Mouse (Mus musculus): ENCODE data around the gene Myh14. TPM values are rescaled to one million over a fixed set of nuclear protein-coding genes. Genes with fewer than 3 reads are reported as not detected.
A peak's percentile ranks its signal among the peaks of the same experiment; 100 is the strongest.

The Myh14 gene
- polyA plus RNA-seq, 1 experiment from 2014 or later = 1.8 TPM

GRCm38 (mm10) chr7:44604619-44605018 is 66.0 kb downstream of the Myh14 start:
- Histone ChIP-seq H3K9ac (ENCODE audit: low read depth, low read length) (no peak overlapping the region), H3K4me2 (replicated peaks; ENCODE audit: low read depth, low read length) (peak overlapping the region; percentile 45), H3K9me3 (ENCODE audit: control insufficient read depth, low read length) (no peaks in the 10 kb centered on the region), H3K4me3 (ENCODE audit: low read length) (peak overlapping the region; percentile 27), H3K4me1 (ENCODE audit: control insufficient read depth, insufficient read depth, low read length) (no peaks in the 10 kb centered on the region), H3K27ac (ENCODE audit: low read depth, low read length) (no peak overlapping the region), H3K27me3 (ENCODE audit: control insufficient read depth, insufficient read depth, low read length) (peaks cover 68% of the 10 kb centered on the region), H3K36me3 (ENCODE audit: control insufficient read depth, insufficient read depth, low read length) (no peaks in the 10 kb centered on the region)
- WGBS = 2% methylated on average over 8 of the region's 8 CpGs
- ATAC-seq (ENCODE audit: low FRiP score, low TSS enrichment) = peak; percentile 20; the same call in 1 of the 2 replicates

DNA sequence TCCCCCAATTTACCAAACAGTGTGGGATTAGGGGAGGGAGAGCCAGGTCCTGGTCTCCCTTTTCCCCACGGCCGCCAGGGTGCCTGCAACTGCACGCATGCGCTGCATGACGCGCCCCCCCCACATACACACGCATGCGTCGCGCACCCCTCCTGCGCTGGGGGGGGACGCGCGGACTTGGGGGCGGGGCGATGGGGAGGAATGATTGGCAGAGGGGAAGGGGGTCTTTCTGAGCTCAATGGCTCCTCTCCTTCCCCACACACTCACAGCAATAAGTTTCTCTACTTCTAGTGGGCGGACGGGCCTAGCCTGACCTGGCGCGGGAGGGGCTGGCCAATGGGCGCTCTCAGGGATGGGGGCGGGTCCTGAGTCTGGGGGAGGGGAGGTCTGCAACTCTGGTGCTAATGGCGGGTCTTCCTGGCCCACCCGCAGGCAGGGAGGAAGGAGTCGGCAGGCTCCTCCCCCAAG is 66.5 kb downstream of the Myh14 start:
- H3K9ac ChIP-seq (ENCODE audit: low read depth, low read length) = 0 out of 2 replicates have a peak overlapping the region, but pooled peaks have one; percentile 2
- peaks cover 68% of the 10 kb centered on the region for H3K27me3 ChIP-seq (ENCODE audit: control insufficient read depth, insufficient read depth, low read length)
- H3K4me3 ChIP-seq (ENCODE audit: low read length) = peak overlapping the region; percentile 27
- no peaks in the 10 kb centered on the region for H3K9me3 ChIP-seq (ENCODE audit: control insufficient read depth, low read length)
- no peaks in the 10 kb centered on the region for H3K36me3 ChIP-seq (ENCODE audit: control insufficient read depth, insufficient read depth, low read length)
- ATAC-seq (ENCODE audit: low FRiP score, low TSS enrichment) = peak; percentile 72
- H3K27ac ChIP-seq (ENCODE audit: low read depth, low read length) = no peak overlapping the region
- WGBS = under 1% methylated on average over 19 of the region's 25 CpGs
- H3K4me1 ChIP-seq (ENCODE audit: control insufficient read depth, insufficient read depth, low read length) = no peaks in the 10 kb centered on the region
- peak overlapping the region; percentile 45 for H3K4me2 ChIP-seq (replicated peaks; ENCODE audit: low read depth, low read length)

GRCm38 (mm10) chr7:44603186-44603855 is 67.3 kb downstream of the Myh14 start:
- Histone ChIP-seq H3K27me3 (ENCODE audit: control insufficient read depth, insufficient read depth, low read length) (peaks cover 68% of the 10 kb centered on the region), H3K9me3 (ENCODE audit: control insufficient read depth, low read length) (no peaks in the 10 kb centered on the region), H3K27ac (ENCODE audit: low read depth, low read length) (no peak overlapping the region), H3K4me1 (ENCODE audit: control insufficient read depth, insufficient read depth, low read length) (no peaks in the 10 kb centered on the region), H3K4me3 (ENCODE audit: low read length) (peak overlapping the region; percentile 27; the same call in 1 of the 2 replicates), H3K9ac (ENCODE audit: low read depth, low read length) (no peak overlapping the region), H3K36me3 (ENCODE audit: control insufficient read depth, insufficient read depth, low read length) (no peaks in the 10 kb centered on the region), H3K4me2 (replicated peaks; ENCODE audit: low read depth, low read length) (peak overlapping the region; percentile 45)
- no peak for ATAC-seq (ENCODE audit: low FRiP score, low TSS enrichment)
- WGBS = 2% methylated on average over 20 of the region's 20 CpGs

DNA sequence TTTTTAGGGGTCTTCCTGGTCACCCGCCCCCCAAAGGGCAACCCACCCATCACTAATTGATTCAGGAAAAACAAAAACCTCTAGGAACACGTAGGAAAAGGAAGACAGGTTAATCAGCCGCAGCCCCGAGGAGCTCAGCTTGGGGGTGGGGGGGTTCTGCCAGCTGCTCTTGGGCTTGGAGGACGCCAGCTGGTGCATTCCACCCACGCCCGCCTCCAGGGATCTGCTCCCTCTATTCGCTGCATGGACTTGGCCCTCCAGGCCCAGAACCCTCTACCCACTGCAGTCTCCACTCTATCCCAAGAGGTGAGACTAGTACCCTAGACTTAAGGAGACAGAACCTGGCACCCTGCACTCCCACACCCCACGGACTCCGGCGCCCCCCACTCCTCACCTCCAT is 68.2 kb downstream of the Myh14 start:
- Histone ChIP-seq H3K4me1 (ENCODE audit: control insufficient read depth, insufficient read depth, low read length) (no peaks in the 10 kb centered on the region), H3K9ac (ENCODE audit: low read depth, low read length) (no peak overlapping the region), H3K27ac (ENCODE audit: low read depth, low read length) (no peak overlapping the region), H3K4me2 (replicated peaks; ENCODE audit: low read depth, low read length) (no peak overlapping the region), H3K27me3 (ENCODE audit: control insufficient read depth, insufficient read depth, low read length) (peaks cover 68% of the 10 kb centered on the region), H3K9me3 (ENCODE audit: control insufficient read depth, low read length) (no peaks in the 10 kb centered on the region), H3K36me3 (ENCODE audit: control insufficient read depth, insufficient read depth, low read length) (no peaks in the 10 kb centered on the region), H3K4me3 (ENCODE audit: low read length) (no peak overlapping the region)
- no peak for ATAC-seq (ENCODE audit: low FRiP score, low TSS enrichment)
- 10% methylated on average over 11 of the region's 11 CpGs for WGBS

DNA sequence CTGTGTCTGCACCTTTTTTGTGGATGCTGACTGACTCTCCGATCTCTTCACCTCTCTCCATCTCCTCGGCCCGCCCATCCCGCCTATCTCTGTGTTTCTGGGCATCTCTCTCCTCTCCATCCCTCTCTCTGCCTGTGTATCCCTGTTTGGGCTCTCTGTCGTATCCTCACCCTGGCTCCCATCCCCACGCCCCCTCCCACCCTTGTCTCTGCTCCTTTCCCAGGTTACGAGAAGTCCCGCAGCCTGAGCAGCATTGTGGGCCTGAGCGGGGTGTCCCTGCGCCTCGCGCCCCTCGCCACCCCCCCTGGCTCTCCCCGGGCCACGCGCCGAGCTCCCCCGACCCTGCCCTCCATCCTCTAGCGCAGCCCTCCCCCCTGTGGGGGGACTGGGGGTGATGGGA is 69.0 kb downstream of the Myh14 start:
- no peak overlapping the region for H3K4me2 ChIP-seq (replicated peaks; ENCODE audit: low read depth, low read length)
- no peak overlapping the region for H3K9ac ChIP-seq (ENCODE audit: low read depth, low read length)
- no peaks in the 10 kb centered on the region for H3K4me1 ChIP-seq (ENCODE audit: control insufficient read depth, insufficient read depth, low read length)
- ATAC-seq (ENCODE audit: low FRiP score, low TSS enrichment) = no peak
- H3K9me3 ChIP-seq (ENCODE audit: control insufficient read depth, low read length) = no peaks in the 10 kb centered on the region
- H3K27me3 ChIP-seq (ENCODE audit: control insufficient read depth, insufficient read depth, low read length) = peaks cover 60% of the 10 kb centered on the region
- no peak overlapping the region for H3K4me3 ChIP-seq (ENCODE audit: low read length)
- no peaks in the 10 kb centered on the region for H3K36me3 ChIP-seq (ENCODE audit: control insufficient read depth, insufficient read depth, low read length)
- 14% methylated on average over 19 of the region's 19 CpGs for WGBS
- no peak overlapping the region for H3K27ac ChIP-seq (ENCODE audit: low read depth, low read length)

DNA sequence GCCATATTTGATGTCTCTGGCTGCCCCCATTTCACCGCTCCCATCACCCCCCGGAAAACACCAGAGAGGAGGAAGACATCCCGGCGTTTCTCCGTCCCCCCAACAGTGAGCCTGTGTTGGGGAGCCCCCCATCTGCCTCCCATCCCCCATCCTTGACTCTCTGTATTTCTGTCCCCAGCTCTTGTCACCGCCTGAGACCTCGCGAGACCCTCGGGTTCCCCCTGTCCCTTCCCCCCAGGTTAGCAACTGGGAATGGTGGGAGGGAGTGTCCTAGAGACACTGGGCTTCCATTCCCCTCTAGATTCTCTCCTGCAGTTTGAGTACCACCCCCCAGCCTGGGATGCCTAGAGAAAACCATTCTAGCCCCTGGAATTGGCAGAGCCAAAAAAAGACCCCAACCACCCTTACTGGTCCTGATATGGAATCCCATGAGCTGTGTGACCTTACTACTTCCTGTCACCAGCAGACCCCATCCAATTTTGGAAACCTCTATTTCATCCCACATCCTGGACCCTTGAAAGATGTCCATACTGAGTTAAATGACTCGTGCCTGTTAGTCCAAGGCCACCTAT is 69.9 kb downstream of the Myh14 start:
- ATAC-seq (ENCODE audit: low FRiP score, low TSS enrichment) = no peak
- Histone ChIP-seq H3K9me3 (ENCODE audit: control insufficient read depth, low read length) (no peaks in the 10 kb centered on the region), H3K36me3 (ENCODE audit: control insufficient read depth, insufficient read depth, low read length) (no peaks in the 10 kb centered on the region), H3K27me3 (ENCODE audit: control insufficient read depth, insufficient read depth, low read length) (peaks cover 51% of the 10 kb centered on the region), H3K9ac (ENCODE audit: low read depth, low read length) (no peak overlapping the region), H3K27ac (ENCODE audit: low read depth, low read length) (no peak overlapping the region), H3K4me2 (replicated peaks; ENCODE audit: low read depth, low read length) (no peak overlapping the region), H3K4me1 (ENCODE audit: control insufficient read depth, insufficient read depth, low read length) (no peaks in the 10 kb centered on the region), H3K4me3 (ENCODE audit: low read length) (no peak overlapping the region)
- WGBS = 85% methylated on average over 10 of the region's 10 CpGs

DNA sequence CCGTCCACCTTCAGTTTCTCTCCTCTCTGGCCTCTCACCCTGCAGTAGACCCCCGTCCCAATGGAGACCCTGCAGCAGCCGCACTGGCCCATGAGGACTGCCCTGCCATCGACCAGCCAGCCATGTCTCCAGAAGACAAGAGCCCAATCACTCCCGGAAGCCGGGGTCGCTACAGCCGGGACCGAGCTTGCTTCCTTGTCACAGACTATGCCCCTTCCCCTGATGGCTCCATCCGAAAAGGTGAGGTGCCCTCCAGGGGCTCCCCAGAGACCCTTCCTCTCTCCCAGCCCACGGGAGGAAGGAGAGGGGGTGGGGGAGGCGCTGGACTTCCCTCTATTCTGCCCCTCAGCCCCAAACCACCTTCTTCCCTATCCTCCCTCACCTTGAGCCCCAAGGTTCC is 72.3 kb downstream of the Myh14 start:
- Histone ChIP-seq H3K27me3 (ENCODE audit: control insufficient read depth, insufficient read depth, low read length) (peaks cover 32% of the 10 kb centered on the region), H3K4me1 (ENCODE audit: control insufficient read depth, insufficient read depth, low read length) (no peaks in the 10 kb centered on the region), H3K27ac (ENCODE audit: low read depth, low read length) (no peak overlapping the region), H3K4me3 (ENCODE audit: low read length) (no peak overlapping the region), H3K9me3 (ENCODE audit: control insufficient read depth, low read length) (no peaks in the 10 kb centered on the region), H3K4me2 (replicated peaks; ENCODE audit: low read depth, low read length) (no peak overlapping the region), H3K9ac (ENCODE audit: low read depth, low read length) (no peak overlapping the region), H3K36me3 (ENCODE audit: control insufficient read depth, insufficient read depth, low read length) (no peaks in the 10 kb centered on the region)
- 77% methylated on average over 11 of the region's 12 CpGs for WGBS
- no peak for ATAC-seq (ENCODE audit: low FRiP score, low TSS enrichment)

GRCm38 (mm10) chr7:44597666-44598065 is 73.0 kb downstream of the Myh14 start:
- H3K36me3 ChIP-seq (ENCODE audit: control insufficient read depth, insufficient read depth, low read length) = no peaks in the 10 kb centered on the region
- no peak overlapping the region for H3K4me2 ChIP-seq (replicated peaks; ENCODE audit: low read depth, low read length)
- no peak for ATAC-seq (ENCODE audit: low FRiP score, low TSS enrichment)
- H3K9me3 ChIP-seq (ENCODE audit: control insufficient read depth, low read length) = no peaks in the 10 kb centered on the region
- peaks cover 32% of the 10 kb centered on the region for H3K27me3 ChIP-seq (ENCODE audit: control insufficient read depth, insufficient read depth, low read length)
- H3K4me3 ChIP-seq (ENCODE audit: low read length) = no peak overlapping the region
- H3K4me1 ChIP-seq (ENCODE audit: control insufficient read depth, insufficient read depth, low read length) = no peaks in the 10 kb centered on the region
- no peak overlapping the region for H3K27ac ChIP-seq (ENCODE audit: low read depth, low read length)
- 82% methylated on average over 4 of the region's 4 CpGs for WGBS
- H3K9ac ChIP-seq (ENCODE audit: low read depth, low read length) = no peak overlapping the region

- WGBS = 72% methylated on average over 5 of the region's 5 CpGs
- H3K27ac ChIP-seq (ENCODE audit: low read depth, low read length) = no peak overlapping the region
- no peak overlapping the region for H3K9ac ChIP-seq (ENCODE audit: low read depth, low read length)
- H3K4me1 ChIP-seq (ENCODE audit: control insufficient read depth, insufficient read depth, low read length) = no peaks in the 10 kb centered on the region
- H3K36me3 ChIP-seq (ENCODE audit: control insufficient read depth, insufficient read depth, low read length) = no peaks in the 10 kb centered on the region
- no peaks in the 10 kb centered on the region for H3K9me3 ChIP-seq (ENCODE audit: control insufficient read depth, low read length)
- peaks cover 32% of the 10 kb centered on the region for H3K27me3 ChIP-seq (ENCODE audit: control insufficient read depth, insufficient read depth, low read length)
- no peak for ATAC-seq (ENCODE audit: low FRiP score, low TSS enrichment)
- no peak overlapping the region for H3K4me2 ChIP-seq (replicated peaks; ENCODE audit: low read depth, low read length)
- H3K4me3 ChIP-seq (ENCODE audit: low read length) = no peak overlapping the region
These were observed 73.6 kb downstream of the Myh14 start for GRCm38 (mm10) chr7:44596996-44597538.
